1 mouse cellular context compared by ENCODE assay signal in genomic region chr2:30084113-30084512, GRCm38 (mm10).
TF ChIP-seq lines count a peak whose summit lies in the region.

No protein-coding gene starts in this region.

TF ChIP-seq in CH12.LX, 34 proteins besides CTCF, POLR2A, EP300 and RAD21:
- TF ChIP-seq KAT2A (IDR thresholded peaks at IDR 0.05; ENCODE audit: insufficient replicate concordance, low read length) (no peak), USF2 (conservative IDR thresholded peaks at IDR 0.05; ENCODE audit: low read depth, low read length) (no peak), IRF4 (IDR thresholded peaks at IDR 0.05; ENCODE audit: low read depth, low read length) (peak; percentile 80; the same call in 1 of the 2 replicates)
